Mouse (Mus musculus) spleen, postnatal 4 days (tissue): ENCODE results near the gene Gipc2.

ENCODE experiments used
- DNase-seq, 2 experiments: peaks; one replicate each; pipeline ENCODE4 v3.0.0; 2022; ENCODE audit warnings: low spot score in 2 of 2

The Gipc2 gene

GRCm38 (mm10) chr3:152166099-152166423, at the start of gene Gipc2:
Gipc2 (minus strand) TSS chr3:152166230.
- no peak for DNase-seq

DNA sequence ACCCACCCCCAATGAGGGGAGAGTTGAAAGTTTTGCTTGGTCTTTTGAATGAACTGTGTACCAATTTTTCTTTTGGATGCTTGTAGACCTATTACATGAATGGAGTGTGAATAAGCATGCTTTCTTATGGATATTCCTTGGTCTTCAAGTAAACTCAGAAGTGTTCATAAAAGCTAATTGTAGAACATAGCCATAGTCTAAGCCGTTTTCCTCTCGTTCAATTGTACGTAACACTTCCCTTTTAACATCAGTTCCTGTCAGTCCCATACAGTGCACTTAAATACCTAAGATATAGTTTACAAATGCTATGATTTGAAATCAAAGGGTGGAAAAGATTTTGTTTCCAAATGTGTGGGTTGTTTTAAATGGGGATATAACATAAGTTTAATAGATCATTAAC, 47.4 kb upstream of the Gipc2 start:
- no peak for DNase-seq

- DNase-seq = no peak
Measured at GRCm38 (mm10) chr3:152211731-152212279, 45.8 kb upstream of the Gipc2 start.

DNA sequence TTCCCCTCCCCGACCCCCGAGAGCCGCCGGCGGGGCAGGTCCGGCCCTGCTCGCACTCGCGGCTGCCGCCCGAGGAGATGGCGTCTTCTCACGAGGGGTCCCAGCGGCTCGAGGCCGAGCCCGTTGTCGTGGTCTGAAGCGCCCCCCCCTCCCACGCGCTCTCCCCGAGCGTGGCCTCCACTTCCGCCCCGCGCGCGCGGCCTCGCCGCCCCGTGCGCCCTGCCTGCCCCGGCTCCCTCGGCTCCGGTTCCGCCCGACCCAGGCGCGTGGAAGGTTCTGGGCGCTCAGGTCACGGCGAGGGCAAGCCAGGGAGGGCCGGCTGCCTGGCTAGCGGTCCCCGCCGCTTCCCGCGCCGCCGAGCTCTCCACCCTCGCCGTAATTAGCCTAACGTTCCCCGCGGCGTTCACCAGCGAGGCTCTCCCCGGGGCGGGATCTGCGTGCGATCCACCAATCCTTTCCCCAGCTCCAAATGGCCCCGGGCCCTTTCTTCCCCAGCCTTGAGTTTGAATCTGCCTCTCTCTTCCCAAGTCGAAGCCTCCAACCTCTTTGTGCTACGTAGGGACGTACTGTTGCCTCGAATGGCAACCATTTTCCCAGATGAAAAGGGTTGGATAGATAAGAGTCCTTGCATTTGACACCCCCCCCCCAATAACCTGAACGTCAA, 44.8 kb upstream of the Gipc2 start:
- DNase-seq = peak; percentile 69 to 87

- DNase-seq = peak; percentile 100
Measured at GRCm38 (mm10) chr3:152209967-152210634, 44.1 kb upstream of the Gipc2 start, which contains the start of the genes Dnajb4 and Fubp1. Dnajb4 (minus strand) TSS chr3:152210302. Fubp1 (plus strand) TSS chr3:152210422.

DNA sequence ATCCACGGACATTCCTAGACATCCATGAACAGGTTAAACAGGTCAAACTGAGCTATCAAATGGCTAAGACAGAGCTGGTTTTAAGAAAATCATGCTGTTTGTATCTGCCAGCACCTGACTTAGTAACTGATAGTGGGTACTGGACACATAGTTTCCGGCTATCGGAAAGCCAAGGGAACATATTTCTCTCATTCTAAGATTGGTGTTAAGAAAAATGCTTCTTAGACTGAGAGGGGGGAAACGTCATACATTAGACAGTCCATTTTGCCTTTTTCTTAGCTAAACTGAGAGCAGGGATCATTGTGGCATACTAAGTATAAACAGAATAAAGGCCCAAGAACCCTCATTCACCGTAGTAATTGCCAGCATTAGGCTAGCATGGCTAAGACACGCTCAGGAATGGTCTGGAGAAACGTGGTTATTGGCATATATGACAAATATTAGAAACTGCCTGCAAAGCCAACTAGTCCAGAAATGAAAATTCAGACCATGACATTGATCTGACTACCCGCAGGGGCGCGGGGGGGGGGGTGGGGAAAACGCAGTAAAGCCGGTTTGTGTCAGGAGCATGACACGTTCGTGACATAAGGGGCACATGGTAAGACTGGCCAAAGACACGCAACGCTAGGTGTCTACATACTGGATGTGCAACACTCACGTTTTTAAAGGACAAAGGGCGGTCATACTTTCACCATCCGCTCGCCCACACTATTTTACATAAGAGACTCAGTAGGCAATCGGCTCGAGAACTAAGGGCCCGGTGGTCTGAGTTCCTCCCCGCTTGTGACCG, 43.3 kb upstream of the Gipc2 start:
- DNase-seq = no peak

DNA sequence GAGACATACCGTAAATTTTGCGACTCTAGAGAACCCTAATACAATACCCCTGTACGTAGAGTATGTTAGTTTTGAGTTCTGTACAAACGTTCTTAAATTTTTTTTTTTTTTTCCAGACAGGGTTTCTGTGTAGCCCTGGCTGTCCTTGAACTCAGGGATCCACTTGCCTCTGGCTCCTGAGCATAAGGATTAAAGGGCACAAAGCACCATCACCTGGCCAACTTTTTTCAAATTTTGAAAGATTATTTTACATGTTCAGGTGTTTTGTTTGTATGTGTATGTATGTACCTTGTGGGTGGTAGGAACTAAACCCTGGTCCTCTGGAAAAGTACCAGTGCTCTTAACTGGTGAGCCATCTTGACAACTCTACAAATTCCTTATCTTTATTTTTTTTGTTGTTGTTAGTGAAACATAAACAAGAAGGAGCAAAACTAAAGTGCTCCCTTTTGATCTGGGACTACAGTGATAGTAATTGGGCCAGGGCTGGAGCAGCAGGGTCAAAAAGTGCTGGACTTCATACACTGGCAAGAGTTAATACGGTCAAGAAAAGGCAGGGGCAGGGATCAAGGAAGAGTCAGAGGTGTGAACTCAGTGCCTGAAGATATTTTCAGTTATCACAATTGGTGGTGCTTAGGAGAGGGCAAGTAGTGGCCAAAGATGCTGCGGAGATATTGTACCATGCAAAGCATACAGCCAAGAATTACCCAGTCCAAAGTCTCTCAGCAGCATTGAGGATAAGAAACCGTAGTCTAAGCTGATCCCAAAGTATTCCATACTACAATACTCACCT, 42.3 kb upstream of the Gipc2 start:
- no peak for DNase-seq

- DNase-seq = no peak
Measured at GRCm38 (mm10) chr3:152207156-152207555, 41.1 kb upstream of the Gipc2 start.

- no peak for DNase-seq
Measured at GRCm38 (mm10) chr3:152204577-152204976, 38.5 kb upstream of the Gipc2 start.

GRCm38 (mm10) chr3:152203996-152204395, 38.0 kb upstream of the Gipc2 start:
- DNase-seq = no peak

DNA sequence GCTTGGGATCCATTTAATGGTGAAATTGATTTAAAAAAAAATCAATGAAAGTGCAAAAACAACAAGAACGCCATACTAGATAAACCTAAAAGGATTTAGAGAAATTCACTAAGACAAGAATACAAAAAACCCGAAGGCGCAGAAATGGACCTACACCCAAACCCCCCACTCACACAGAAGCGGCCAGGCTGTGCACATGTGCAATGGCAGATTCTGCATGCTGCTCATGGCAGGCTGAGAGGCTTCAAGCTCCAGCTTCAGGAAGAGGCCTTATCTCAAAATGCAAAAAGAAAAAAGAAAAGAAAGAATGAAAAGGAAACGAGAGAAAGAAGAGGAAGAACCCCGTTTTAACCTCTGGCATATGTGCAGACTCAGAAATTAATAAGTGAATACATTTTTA, 37.4 kb upstream of the Gipc2 start:
- no peak for DNase-seq

- DNase-seq = no peak
Measured at GRCm38 (mm10) chr3:152202942-152203341, 36.9 kb upstream of the Gipc2 start.

DNA sequence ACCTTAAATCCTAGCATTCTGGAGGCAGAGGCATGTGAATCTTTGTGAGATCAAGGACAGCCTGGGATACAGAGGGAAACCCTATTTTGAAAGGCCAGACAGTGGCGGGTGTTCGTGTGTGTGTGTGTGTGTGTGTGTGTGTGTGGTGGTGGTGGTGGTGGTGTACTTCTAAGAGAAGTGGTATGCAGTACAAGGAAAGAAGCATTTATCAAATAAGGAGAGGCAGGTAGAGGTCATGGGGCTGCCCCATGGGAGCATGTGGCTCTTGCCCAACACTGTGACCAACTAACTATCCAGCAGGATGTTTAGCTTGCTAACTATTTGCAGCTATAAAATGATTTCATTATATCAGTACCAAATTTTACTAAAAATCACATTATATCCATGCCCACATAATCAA, 35.6 kb upstream of the Gipc2 start:
- no peak for DNase-seq

GRCm38 (mm10) chr3:152201181-152201580, 35.2 kb upstream of the Gipc2 start:
- no peak for DNase-seq

GRCm38 (mm10) chr3:152199125-152199524, 33.1 kb upstream of the Gipc2 start:
- DNase-seq = peak in 1 of 2 experiments; percentile 56

DNA sequence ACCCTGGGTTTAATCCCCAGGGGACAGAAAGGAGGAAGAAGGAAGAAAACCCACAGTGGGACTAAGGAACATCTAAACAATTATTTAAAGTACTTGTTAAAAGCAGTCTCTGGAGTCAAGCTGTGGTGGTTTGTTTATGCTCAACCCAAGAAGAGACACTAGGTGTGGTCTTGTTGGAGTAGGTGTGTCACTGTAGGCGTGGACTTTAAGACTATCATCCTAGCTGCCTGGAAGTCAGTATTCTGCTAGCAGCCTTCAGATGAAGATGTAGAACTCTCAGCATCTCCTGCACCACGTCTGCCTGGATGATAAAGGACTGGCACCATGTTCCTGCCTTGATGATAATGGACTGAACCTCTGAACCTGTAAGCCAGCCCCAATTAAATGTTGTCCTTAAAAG, 31.2 kb upstream of the Gipc2 start:
- peak; percentile 57 to 68 for DNase-seq

GRCm38 (mm10) chr3:152193635-152194097, 27.6 kb upstream of the Gipc2 start:
- peak; percentile 83 to 88 for DNase-seq

DNA sequence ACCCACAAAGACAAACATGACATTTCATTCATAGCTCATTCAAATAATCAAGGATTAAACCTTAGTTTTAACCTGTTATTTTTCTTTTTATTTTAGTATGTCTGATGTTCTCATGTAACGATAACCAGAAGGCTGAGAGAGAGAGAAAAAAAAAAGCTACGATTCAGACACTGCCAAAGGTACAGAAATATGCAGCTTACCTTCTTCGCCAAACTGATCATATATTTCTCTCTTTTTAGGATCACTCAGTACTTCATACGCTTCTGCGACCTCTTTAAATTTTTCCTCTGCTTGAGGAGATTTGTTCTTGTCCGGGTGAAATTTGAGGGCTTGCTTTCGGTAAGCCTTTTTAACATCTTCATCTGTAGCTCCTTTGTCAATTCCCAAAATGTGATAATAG, 27.1 kb upstream of the Gipc2 start:
- no peak for DNase-seq

GRCm38 (mm10) chr3:152192238-152192931, 26.4 kb upstream of the Gipc2 start:
- DNase-seq = no peak

- no peak for DNase-seq
Measured at GRCm38 (mm10) chr3:152191791-152192237, 25.8 kb upstream of the Gipc2 start.
